Mouse (Mus musculus) skeletal muscle tissue, adult 2 months (tissue): ENCODE results near the gene Oxsr1.
"Not testable (repeated sequence)": the region's sequence is repeated elsewhere in the genome, so short reads cannot be mapped to it uniquely, and the experiment has no call there.

Experiments used
- DNase-seq: peaks from one replicate; pipeline ENCODE4 v3.0.0-alpha.2; 2012; ENCODE audit warnings: low read depth, low spot score

The Oxsr1 gene

DNA sequence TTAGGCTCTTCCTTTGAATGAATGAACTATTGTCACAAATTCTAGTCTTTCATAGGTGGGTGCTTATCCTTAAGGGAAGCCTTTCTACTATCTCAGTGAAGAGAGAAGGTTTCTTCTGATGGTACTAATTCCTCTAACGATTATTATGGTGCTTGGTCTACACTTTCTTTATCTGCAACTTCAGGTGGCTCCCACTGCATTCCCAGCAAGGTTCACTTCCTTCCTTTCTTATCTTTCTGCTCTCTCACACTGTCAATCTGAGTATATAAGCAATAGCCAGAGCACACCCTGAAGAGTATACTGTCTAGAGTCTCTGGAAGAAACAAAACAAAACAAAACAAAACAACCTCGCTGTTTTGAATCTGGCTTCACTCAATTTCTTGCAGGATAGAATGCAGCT, 102.6 kb downstream of the Oxsr1 start:
- no peak for DNase-seq

DNA sequence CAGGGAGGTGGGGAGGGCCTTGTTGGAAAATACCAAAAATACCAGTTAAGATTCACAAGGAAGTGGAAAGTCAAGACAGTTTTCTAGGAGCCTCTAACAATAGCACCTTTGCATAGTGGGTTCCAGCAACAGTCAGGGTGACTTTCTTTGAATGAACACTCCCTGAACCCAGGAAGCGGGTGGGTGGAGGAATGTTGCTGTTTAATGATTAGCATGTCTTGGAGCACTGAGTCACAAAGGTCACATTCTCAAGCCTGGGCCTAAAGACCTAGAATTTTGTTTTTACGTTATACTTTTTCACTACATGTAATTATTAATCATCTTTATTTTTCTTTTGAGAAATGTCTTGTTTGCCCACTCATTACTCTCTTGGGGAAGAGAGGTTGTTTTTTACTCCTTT, 106.9 kb downstream of the Oxsr1 start:
- not testable (repeated sequence) for DNase-seq

GRCm38 (mm10) chr9:119214601-119215000, 107.6 kb downstream of the Oxsr1 start:
- no peak for DNase-seq

DNA sequence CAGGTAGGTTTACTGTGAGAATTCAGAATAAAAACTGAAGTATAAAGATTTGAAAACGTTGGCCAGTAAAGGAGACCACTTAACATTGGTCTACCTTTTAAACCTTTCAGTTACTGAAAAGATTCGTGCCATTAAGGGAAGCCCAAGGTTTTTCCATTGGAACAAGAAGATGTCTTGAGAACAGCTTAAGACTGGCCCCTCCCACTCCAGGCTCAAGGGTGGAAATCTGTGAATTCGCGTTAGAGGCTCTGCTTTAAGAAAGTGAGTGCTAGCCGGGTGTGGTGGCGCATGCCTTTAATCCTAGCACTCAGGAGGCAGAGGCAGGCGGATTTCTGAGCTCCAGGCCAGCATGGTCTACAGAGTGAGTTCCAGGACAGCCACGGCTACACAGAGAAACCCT, 109.2 kb downstream of the Oxsr1 start:
- no peak for DNase-seq

DNA sequence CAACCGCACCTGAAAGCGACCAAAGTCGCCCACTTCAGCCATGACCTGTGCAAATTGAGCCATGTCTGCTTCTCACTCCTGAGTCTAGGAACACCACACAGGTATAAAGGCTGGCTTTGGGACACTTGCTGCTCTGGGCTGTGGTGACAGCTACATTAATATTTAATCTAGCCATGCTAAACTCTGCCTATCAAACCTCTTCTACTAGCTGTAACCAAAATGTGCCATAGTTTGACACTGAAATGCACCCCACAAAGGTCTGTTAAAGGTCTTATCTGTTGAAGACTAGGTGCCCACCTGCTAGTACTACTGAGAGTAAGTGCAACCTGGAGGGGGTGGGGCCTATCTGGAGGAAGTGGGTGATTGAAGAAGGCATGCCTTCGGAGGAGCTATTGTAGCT, 113.2 kb downstream of the Oxsr1 start, which contains the start of gene Slc22a13:
TSS of gene Slc22a13 (minus strand) at position 101 of the 400 bp plus-strand sequence.
- DNase-seq, result no peak

DNA sequence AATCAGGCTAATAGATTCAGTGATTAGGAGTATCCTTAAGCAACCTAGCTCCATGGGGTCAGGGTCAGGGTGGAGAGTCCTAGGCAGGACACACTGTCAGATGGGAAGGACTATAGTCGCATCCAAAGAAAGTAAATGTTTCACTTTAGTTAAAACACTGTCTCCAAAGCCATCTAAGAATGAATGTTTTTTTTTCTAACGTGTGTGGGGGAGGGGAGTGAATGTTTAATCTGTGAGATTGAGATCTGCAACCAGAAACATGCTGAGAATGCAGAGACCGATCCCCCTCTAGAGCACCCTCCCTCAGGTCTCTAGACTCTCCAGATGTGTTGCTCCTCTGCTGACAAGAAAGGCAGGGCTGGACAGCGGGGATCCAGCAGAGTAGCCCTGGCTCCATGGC, 115.1 kb downstream of the Oxsr1 start:
- no peak for DNase-seq

- no peak for DNase-seq
Observed at GRCm38 (mm10) chr9:119206666-119207065, 115.6 kb downstream of the Oxsr1 start.

DNA sequence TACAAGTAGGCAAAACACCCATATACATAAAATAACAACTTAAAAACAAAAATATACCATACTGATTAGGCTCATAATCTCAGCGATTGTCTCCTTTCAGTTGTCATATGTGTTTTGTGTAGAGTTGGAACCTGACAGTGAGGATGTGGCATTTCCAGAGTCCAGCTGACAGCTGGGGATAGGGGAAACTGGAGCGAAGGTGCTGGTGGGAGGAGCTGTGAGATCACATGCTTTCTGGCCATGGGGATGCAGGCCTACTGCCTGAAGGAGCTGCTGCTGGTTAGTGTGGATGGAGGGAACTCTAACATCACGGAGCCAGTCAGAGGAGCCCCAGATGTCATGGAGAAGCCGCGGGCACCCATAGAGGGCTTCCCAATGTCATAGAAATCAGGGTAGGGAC, 116.5 kb downstream of the Oxsr1 start:
- no peak for DNase-seq

- no peak for DNase-seq
Observed at GRCm38 (mm10) chr9:119203617-119204016, 118.6 kb downstream of the Oxsr1 start.

DNA sequence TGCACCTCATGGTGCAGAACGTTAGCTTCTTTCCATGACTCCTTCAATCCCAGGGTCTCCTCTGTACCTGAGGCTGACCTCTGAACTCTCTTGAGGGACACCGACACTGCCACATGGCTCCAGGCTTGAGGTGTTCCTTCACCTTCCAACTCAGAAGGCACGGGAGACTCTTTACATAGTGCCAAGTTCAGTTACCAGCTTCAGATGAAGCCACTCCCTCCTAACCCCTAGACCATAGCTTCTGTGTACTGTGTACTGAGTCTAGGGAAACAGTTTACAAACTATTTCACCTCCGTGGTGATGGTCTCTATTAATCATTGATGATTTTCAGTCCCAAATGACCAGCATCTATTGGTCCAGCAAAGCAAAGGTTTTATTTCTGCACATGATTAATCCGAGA, 120.6 kb downstream of the Oxsr1 start:
- no peak for DNase-seq

DNA sequence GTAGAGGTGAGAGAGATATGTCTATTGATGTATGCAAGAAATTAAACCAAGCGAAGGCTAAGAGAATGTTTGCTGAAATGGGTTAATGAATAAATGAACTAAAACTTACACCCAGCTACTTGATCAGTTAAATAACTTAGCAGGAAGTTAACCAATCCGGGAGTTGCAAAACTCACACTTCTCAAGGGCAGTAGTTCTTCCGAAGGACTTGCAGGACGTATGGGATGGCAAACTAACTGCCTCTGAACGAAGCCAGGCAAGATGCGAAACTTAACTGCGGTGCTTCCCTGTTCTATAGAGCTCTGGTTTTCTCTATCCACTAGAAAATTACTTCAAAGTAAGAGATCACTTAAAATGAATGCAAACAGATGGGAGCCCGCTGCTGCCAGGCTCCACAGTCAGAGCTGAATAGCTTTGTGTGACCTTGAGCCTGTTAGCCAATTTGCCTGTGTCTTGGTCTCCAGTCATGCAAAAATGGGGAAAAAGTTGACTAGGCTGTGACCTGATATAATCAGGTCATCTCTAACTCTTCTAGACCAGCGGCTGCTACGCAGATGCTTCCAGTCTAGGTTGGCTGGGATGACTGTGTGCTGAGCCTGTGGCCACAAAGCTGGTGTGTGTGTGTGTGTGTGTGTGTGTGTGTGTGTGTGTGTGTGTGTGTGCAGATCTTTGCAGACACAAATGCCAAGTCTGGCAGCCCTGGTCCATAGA, 122.9 kb downstream of the Oxsr1 start:
- no peak for DNase-seq

DNA sequence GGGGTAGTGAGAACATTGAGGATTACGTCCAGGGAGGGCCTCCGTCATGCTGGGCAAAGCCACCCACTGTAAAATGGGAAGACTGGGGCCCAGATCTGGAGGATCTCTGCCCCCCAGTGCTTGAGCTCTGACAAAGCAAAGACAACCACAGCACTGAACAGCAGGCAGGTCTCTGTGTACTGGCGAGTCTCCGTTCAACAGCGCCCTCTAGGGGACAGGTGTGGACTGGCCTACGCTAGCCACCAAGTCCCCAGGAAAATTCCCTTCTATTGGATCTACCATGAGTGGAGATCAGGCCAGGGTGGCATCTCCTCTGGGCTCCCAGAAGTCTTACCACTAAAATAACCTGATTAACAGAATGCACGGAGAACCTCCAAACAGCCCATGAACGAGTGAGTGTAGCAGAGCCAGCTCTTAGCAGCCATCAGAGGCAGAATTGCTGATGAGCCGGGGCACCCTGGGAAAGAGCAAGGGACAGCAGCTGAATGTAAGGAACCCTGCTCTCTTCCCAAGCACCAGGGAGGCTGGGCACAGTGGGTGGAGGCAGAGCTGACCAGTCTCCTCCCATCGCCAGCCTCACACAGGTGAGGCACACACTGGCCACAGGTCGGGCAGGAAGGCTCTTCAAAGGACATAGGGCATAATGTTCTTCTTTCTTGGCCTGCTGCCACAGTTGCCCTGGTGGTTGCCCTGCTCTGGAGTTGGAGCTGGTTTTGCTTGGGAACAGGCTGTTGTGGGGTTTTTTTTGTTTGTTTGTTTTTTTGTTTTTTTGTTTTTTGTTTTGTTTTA, 129.8 kb downstream of the Oxsr1 start:
- DNase-seq, result no peak
